Mouse (Mus musculus) gastrocnemius, postnatal 4 days (tissue): ENCODE measurements around the gene Olfr1143. TPM values are rescaled to one million over a fixed set of nuclear protein-coding genes. Genes with fewer than 3 reads are reported as not detected.

Experiments used
- DNase-seq, 2 experiments: peaks; one replicate each; pipeline ENCODE4 v3.0.0; 2021 to 2022; ENCODE audit warnings: low spot score in 2 of 2, mixed read lengths in 2 of 2
- long read RNA-seq, 2 experiments: library from polyadenylated mRNA; stranded (forward); transcript quantifications; one replicate each; pipeline ENCODE4 v2.0.0; 2021
- total RNA-seq, 2 experiments: library from RNA; stranded (reverse); gene quantifications; 2 replicates each; pipeline ENCODE4 v1.2.3; 2021

Olfr1143 gene
- total RNA-seq: not detected
- long read RNA-seq, experiment 1: 0 reads
- long read RNA-seq, experiment 2: 0 reads

- DNase-seq: no peak
Observed at GRCm38 (mm10) chr2:87800292-87800691, at the start of gene Olfr1143. Gene Olfr1143 (plus strand): TSS chr2:87800592.

GRCm38 (mm10) chr2:87753891-87754290 is 46.5 kb upstream of the Olfr1143 start, which contains the start of gene Olfr1141:
Gene Olfr1141 (minus strand): TSS chr2:87753991.
- DNase-seq: no peak

GRCm38 (mm10) chr2:87776143-87776542 is 24.2 kb upstream of the Olfr1143 start:
- no peak for DNase-seq

- DNase-seq: no peak
Observed at GRCm38 (mm10) chr2:87779183-87779582, 21.2 kb upstream of the Olfr1143 start, which contains the start of gene Olfr152. Gene Olfr152 (plus strand): TSS chr2:87779483.

- no peak for DNase-seq
Observed at GRCm38 (mm10) chr2:87809522-87809921, 9.1 kb downstream of the Olfr1143 start, which contains the start of gene Olfr1145. Gene Olfr1145 (plus strand): TSS chr2:87809822.

- DNase-seq: no peak
Observed at GRCm38 (mm10) chr2:87830233-87830632, 29.8 kb downstream of the Olfr1143 start, which contains the start of gene Olfr1148. Gene Olfr1148 (plus strand): TSS chr2:87830533.

GRCm38 (mm10) chr2:87843693-87844092 is 43.3 kb downstream of the Olfr1143 start, which contains the start of gene Olfr1150-ps1:
Gene Olfr1150-ps1 (plus strand): TSS chr2:87843993.
- no peak for DNase-seq

Other genes starting within 250 kb of the Olfr1143 start
- gene Olfr1129, start 226.7 kb upstream of the Olfr1143 start, total RNA-seq: not detected
- gene Olfr1130, start 194.4 kb upstream of the Olfr1143 start, total RNA-seq: not detected
- not detected for gene Olfr1131, start 173.5 kb upstream of the Olfr1143 start, total RNA-seq
- not detected for gene Olfr1132, start 163.1 kb upstream of the Olfr1143 start, total RNA-seq
- gene Olfr1133, start 153.2 kb upstream of the Olfr1143 start, total RNA-seq: not detected
- not detected for gene Olfr1134, start 142.1 kb upstream of the Olfr1143 start, total RNA-seq
- gene Olfr1135, start 126.9 kb upstream of the Olfr1143 start, total RNA-seq: not detected
- not detected for gene Olfr1136, start 106.6 kb upstream of the Olfr1143 start, total RNA-seq
- not detected for gene Olfr1137, start 87.4 kb upstream of the Olfr1143 start, total RNA-seq
- not detected for gene Olfr1138, start 60.6 kb upstream of the Olfr1143 start, total RNA-seq
- gene Olfr1140, start 56.8 kb upstream of the Olfr1143 start, total RNA-seq: not detected
- gene Olfr1141, start 46.6 kb upstream of the Olfr1143 start, total RNA-seq: not detected
- not detected for gene Olfr152, start 21.1 kb upstream of the Olfr1143 start, total RNA-seq
- gene Olfr1145, start 9.2 kb downstream of the Olfr1143 start, total RNA-seq: not detected
- not detected for gene Olfr1148, start 29.9 kb downstream of the Olfr1143 start, total RNA-seq
- not detected for gene Olfr1150-ps1, start 43.4 kb downstream of the Olfr1143 start, total RNA-seq
- not detected for gene Olfr1151, start 55.3 kb downstream of the Olfr1143 start, total RNA-seq
- gene Olfr1152, start 65.9 kb downstream of the Olfr1143 start, total RNA-seq: not detected
- gene Olfr1153, start 94.4 kb downstream of the Olfr1143 start, total RNA-seq: not detected
- gene Olfr1154, start 104.6 kb downstream of the Olfr1143 start, total RNA-seq: not detected
- gene Olfr1155, start 144.5 kb downstream of the Olfr1143 start, total RNA-seq: not detected
- not detected for gene Olfr1156, start 152.5 kb downstream of the Olfr1143 start, total RNA-seq
- gene Olfr1157, start 167.7 kb downstream of the Olfr1143 start, total RNA-seq: not detected
- not detected for gene Olfr74, start 174.1 kb downstream of the Olfr1143 start, total RNA-seq
- not detected for gene Olfr1158, start 189.5 kb downstream of the Olfr1143 start, total RNA-seq
- not detected for gene Olfr1160, start 207.7 kb downstream of the Olfr1143 start, total RNA-seq
- not detected for gene Olfr1161, start 222.2 kb downstream of the Olfr1143 start, total RNA-seq
- not detected for gene Olfr73, start 237.1 kb downstream of the Olfr1143 start, total RNA-seq